Mouse (Mus musculus): Measurements from ENCODE around the gene Chrm1. TPM values are rescaled to one million over a fixed set of nuclear protein-coding genes. Genes with fewer than 3 reads are reported as not detected.
"Not testable (repeated sequence)": the region's sequence is repeated elsewhere in the genome, so short reads cannot be mapped to it uniquely, and the experiment has no call there.

Gene Chrm1
- polyA plus RNA-seq, 1 experiment from 2014 or later: 1.3 TPM

GRCm38 (mm10) chr19:8727495-8728114, 64.0 kb downstream of the Chrm1 start:
- 23% methylated on average over 5 of the region's 5 CpGs for WGBS
- Histone ChIP-seq H3K9me3 (replicated peaks; ENCODE audit: control insufficient read depth, low read length) (no peaks in the 10 kb centered on the region), H3K4me2 (ENCODE audit: low read depth, low read length) (no peak overlapping the region), H3K4me1 (ENCODE audit: control insufficient read depth, insufficient read depth, low read length) (peaks cover 12% of the 10 kb centered on the region), H3K4me3 (replicated peaks; ENCODE audit: low read length) (no peak overlapping the region), H3K27me3 (ENCODE audit: control insufficient read depth, insufficient read depth, low read length) (no peaks in the 10 kb centered on the region), H3K27ac (ENCODE audit: low read length) (no peak overlapping the region; the same call in 1 of the 2 replicates), H3K9ac (ENCODE audit: low read length) (no peak overlapping the region), H3K36me3 (ENCODE audit: control insufficient read depth, insufficient read depth, low read length) (peaks cover 26% of the 10 kb centered on the region)
- no peak for ATAC-seq (ENCODE audit: insufficient read depth, low FRiP score)

DNA sequence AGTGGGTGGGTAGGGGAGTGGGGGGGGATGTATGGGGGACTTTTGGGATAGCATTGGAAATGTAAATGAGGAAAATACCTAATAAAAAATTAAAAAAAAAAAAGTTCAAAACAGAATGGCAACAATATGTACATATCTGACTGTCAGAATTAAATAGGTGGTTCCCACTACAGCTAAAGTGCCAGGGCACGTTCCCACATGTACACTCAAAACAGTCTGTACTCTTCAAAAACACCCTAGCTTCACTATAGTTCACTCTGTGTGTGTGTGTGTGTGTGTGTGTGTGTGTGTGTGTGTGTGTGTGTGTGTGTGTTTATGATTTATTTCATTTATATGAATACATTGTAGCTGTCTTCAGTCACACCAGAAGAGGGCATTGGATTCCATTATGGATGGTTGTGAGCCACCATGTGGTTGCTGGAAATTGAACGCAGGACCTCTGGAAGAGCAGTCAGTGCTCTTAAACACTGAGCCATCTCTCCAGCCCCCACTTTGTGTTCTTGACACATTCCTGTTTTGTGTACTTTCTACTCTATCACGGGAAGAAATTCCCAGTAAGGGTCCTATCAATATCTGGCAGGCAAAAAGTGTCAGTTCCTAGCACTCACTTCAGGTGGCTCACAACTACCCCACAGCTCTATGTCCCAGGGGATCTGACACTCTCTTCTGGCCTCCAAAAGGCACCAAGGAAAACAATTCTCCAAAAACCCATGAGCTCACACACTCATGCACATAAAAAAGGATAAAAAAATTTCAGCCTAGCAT, 64.9 kb downstream of the Chrm1 start:
- H3K9ac ChIP-seq (ENCODE audit: low read length); ATAC-seq (ENCODE audit: insufficient read depth, low FRiP score); H3K4me3 ChIP-seq (replicated peaks; ENCODE audit: low read length); H3K27me3 ChIP-seq (ENCODE audit: control insufficient read depth, insufficient read depth, low read length); H3K27ac ChIP-seq (ENCODE audit: low read length); H3K9me3 ChIP-seq (replicated peaks; ENCODE audit: control insufficient read depth, low read length); H3K4me2 ChIP-seq (ENCODE audit: low read depth, low read length): not testable (repeated sequence)
- peaks cover 12% of the 10 kb centered on the region for H3K4me1 ChIP-seq (ENCODE audit: control insufficient read depth, insufficient read depth, low read length)
- H3K36me3 ChIP-seq (ENCODE audit: control insufficient read depth, insufficient read depth, low read length): peaks cover 26% of the 10 kb centered on the region
- 40% methylated on average over 3 of the region's 3 CpGs for WGBS

Other genes with a start within 250 kb of the Chrm1 start
- 0.09 and 0.17 TPM in 2 replicates for gene Slc22a8, start 72.5 kb upstream of the Chrm1 start, polyA plus RNA-seq (2015; fragmentation: Nextera tagmentation; extraction: Ambion mirVana)
- 0.05 TPM in 1 of 2 replicates, not detected in the other for gene Slc22a6, start 45.8 kb upstream of the Chrm1 start, polyA plus RNA-seq (2015; fragmentation: Nextera tagmentation; extraction: Ambion mirVana)
- gene Slc3a2, start 59.6 kb downstream of the Chrm1 start, polyA plus RNA-seq (2015; fragmentation: Nextera tagmentation; extraction: Ambion mirVana): 111 and 116 TPM in 2 replicates
- gene Wdr74, start 72.0 kb downstream of the Chrm1 start, polyA plus RNA-seq (2015; fragmentation: Nextera tagmentation; extraction: Ambion mirVana): 83.0 and 83.5 TPM in 2 replicates
- 1.1 and 2.1 TPM in 2 replicates for gene 1700092M07Rik, start 76.9 kb downstream of the Chrm1 start, polyA plus RNA-seq (2015; fragmentation: Nextera tagmentation; extraction: Ambion mirVana)
- gene Stx5a, start 77.6 kb downstream of the Chrm1 start, polyA plus RNA-seq (2015; fragmentation: Nextera tagmentation; extraction: Ambion mirVana): 146 and 148 TPM in 2 replicates
- gene Nxf1, start 93.3 kb downstream of the Chrm1 start, polyA plus RNA-seq (2015; fragmentation: Nextera tagmentation; extraction: Ambion mirVana): 150 and 165 TPM in 2 replicates
- 137 and 143 TPM in 2 replicates for gene Tmem223, start 107.2 kb downstream of the Chrm1 start, polyA plus RNA-seq (2015; fragmentation: Nextera tagmentation; extraction: Ambion mirVana)
- gene Tmem179b, start 110.7 kb downstream of the Chrm1 start, polyA plus RNA-seq (2015; fragmentation: Nextera tagmentation; extraction: Ambion mirVana): 88.9 and 96.9 TPM in 2 replicates
- 17.1 and 19.8 TPM in 2 replicates for gene Taf6l, start 122.6 kb downstream of the Chrm1 start, polyA plus RNA-seq (2015; fragmentation: Nextera tagmentation; extraction: Ambion mirVana)
- gene Polr2g, start 134.8 kb downstream of the Chrm1 start, polyA plus RNA-seq (2015; fragmentation: Nextera tagmentation; extraction: Ambion mirVana): 122 and 129 TPM in 2 replicates
- 4.4 and 4.5 TPM in 2 replicates for gene Zbtb3, start 138.8 kb downstream of the Chrm1 start, polyA plus RNA-seq (2015; fragmentation: Nextera tagmentation; extraction: Ambion mirVana)
- gene Ttc9c, start 155.5 kb downstream of the Chrm1 start, polyA plus RNA-seq (2015; fragmentation: Nextera tagmentation; extraction: Ambion mirVana): 45.3 and 46.3 TPM in 2 replicates
- 4.5 and 4.7 TPM in 2 replicates for gene Hnrnpul2, start 156.2 kb downstream of the Chrm1 start, polyA plus RNA-seq (2015; fragmentation: Nextera tagmentation; extraction: Ambion mirVana)
- not detected in 2 replicates for gene AC129217.1, start 166.0 kb downstream of the Chrm1 start, polyA plus RNA-seq (2015; fragmentation: Nextera tagmentation; extraction: Ambion mirVana)
- gene Bscl2, start 173.7 kb downstream of the Chrm1 start, polyA plus RNA-seq (2015; fragmentation: Nextera tagmentation; extraction: Ambion mirVana): 54.1 and 63.3 TPM in 2 replicates
- 10.4 and 10.7 TPM in 2 replicates for gene Gng3, start 175.4 kb downstream of the Chrm1 start, polyA plus RNA-seq (2015; fragmentation: Nextera tagmentation; extraction: Ambion mirVana)
- gene Lrrn4cl, start 187.0 kb downstream of the Chrm1 start, polyA plus RNA-seq (2015; fragmentation: Nextera tagmentation; extraction: Ambion mirVana): 2.0 and 2.8 TPM in 2 replicates
- 170 and 175 TPM in 2 replicates for gene Ubxn1, start 207.7 kb downstream of the Chrm1 start, polyA plus RNA-seq (2015; fragmentation: Nextera tagmentation; extraction: Ambion mirVana)
- 59.9 and 66.2 TPM in 2 replicates for gene Uqcc3, start 217.1 kb downstream of the Chrm1 start, polyA plus RNA-seq (2015; fragmentation: Nextera tagmentation; extraction: Ambion mirVana)
- gene Lbhd1, start 219.9 kb downstream of the Chrm1 start, polyA plus RNA-seq (2015; fragmentation: Nextera tagmentation; extraction: Ambion mirVana): 50.2 and 77.0 TPM in 2 replicates
- not detected in 2 replicates for gene Gm49403, start 220.1 kb downstream of the Chrm1 start, polyA plus RNA-seq (2015; fragmentation: Nextera tagmentation; extraction: Ambion mirVana)
- gene 1810009A15Rik, start 225.1 kb downstream of the Chrm1 start, polyA plus RNA-seq (2015; fragmentation: Nextera tagmentation; extraction: Ambion mirVana): 74.3 and 75.6 TPM in 2 replicates
- gene Gm49416, start 225.1 kb downstream of the Chrm1 start, polyA plus RNA-seq (2015; fragmentation: Nextera tagmentation; extraction: Ambion mirVana): 0.18 TPM in 1 of 2 replicates, not detected in the other
- gene Ints5, start 229.2 kb downstream of the Chrm1 start, polyA plus RNA-seq (2015; fragmentation: Nextera tagmentation; extraction: Ambion mirVana): 35.4 and 39.7 TPM in 2 replicates
- 105 and 108 TPM in 2 replicates for gene Ganab, start 234.3 kb downstream of the Chrm1 start, polyA plus RNA-seq (2015; fragmentation: Nextera tagmentation; extraction: Ambion mirVana)